Mouse (Mus musculus) hindbrain, postnatal 0 days (tissue): ENCODE data around the gene Slc26a1. TPM values are rescaled to one million over a fixed set of nuclear protein-coding genes. Genes with fewer than 3 reads are reported as not detected.

Experiments
- ATAC-seq: fragments of 200-750 bp; cut with Nextera tagmentation; 2 replicates; pipeline ENCODE4 v1.8.0; 2017; ENCODE audit warnings: mild to moderate bottlenecking, moderate TSS enrichment, moderate library complexity
- DNase-seq: peaks from one replicate; pipeline ENCODE4 v3.0.0-alpha.2; 2015; ENCODE audit warnings: low spot score
- H3K27ac ChIP-seq: fragments of 300-500 bp; sonication (generic); 2 replicates; pipeline ENCODE4 v1.5.1; 2014; ENCODE audit warnings: mild to moderate bottlenecking
- H3K27me3 ChIP-seq: fragments of 300-500 bp; sonication (generic); 2 replicates; pipeline ENCODE4 v1.6.1; 2014; ENCODE audit warnings: low read length, mixed read lengths; ENCODE audit not compliant: insufficient read depth
- H3K36me3 ChIP-seq: fragments of 300-500 bp; sonication (generic); 2 replicates; pipeline ENCODE4 v1.6.1; 2014; ENCODE audit warnings: low read length, mixed read lengths; ENCODE audit not compliant: insufficient read depth
- H3K4me1 ChIP-seq: fragments of 300-500 bp; sonication (generic); 2 replicates; pipeline ENCODE4 v1.6.1; 2014; ENCODE audit warnings: antibody characterized with exemption, low read length, mixed read lengths; ENCODE audit not compliant: insufficient read depth
- H3K4me2 ChIP-seq: fragments of 300-500 bp; sonication (generic); 2 replicates; pipeline ENCODE4 v1.6.1; 2014; ENCODE audit warnings: low read depth, mild to moderate bottlenecking, low read length, moderate library complexity, mixed read lengths
- H3K4me3 ChIP-seq: fragments of 300-500 bp; sonication (generic); 2 replicates; pipeline ENCODE4 v1.5.1; 2014; ENCODE audit warnings: low read length
- H3K9ac ChIP-seq: fragments of 300-500 bp; sonication (generic); replicated peaks from 2 replicates; pipeline ENCODE4 v1.6.1; 2014; ENCODE audit warnings: mild to moderate bottlenecking, low read length, moderate library complexity, mixed read lengths
- H3K9me3 ChIP-seq: fragments of 300-500 bp; sonication (generic); 2 replicates; pipeline ENCODE4 v1.6.1; 2016; ENCODE audit warnings: low read length, mixed read lengths
- CTCF ChIP-seq: IDR thresholded peaks from 2 replicates; pipeline ENCODE4 v1.5.1; 2016; ENCODE audit warnings: antibody characterized with exemption, control low read depth, low read depth
- WGBS: fragments of 180-500 bp; shearing (Covaris S2); extraction: QIAGEN DNeasy Blood & Tissue Kit; methylation state at CpG from one replicate; pipeline ENCODE4 v1.1.7; 2014; 5-methylcytosine and 5-hydroxymethylcytosine counted together
- polyA plus RNA-seq: library from polyadenylated mRNA; unstranded; fragments of >200 nt; fragmentation: Nextera tagmentation; extraction: Ambion mirVana; gene quantifications from 2 replicates; pipeline ENCODE4 v1.2.1, GENCODE M21; 2015
- total RNA-seq: library from RNA; depleted of rRNA; stranded (reverse); fragments of >200 nt; gene quantifications from 2 replicates; pipeline ENCODE4 v1.2.3, GENCODE M21; 2014; rRNA removed

The Slc26a1 gene
- total RNA-seq (6.3 and 12.6 TPM in 2 replicates), polyA plus RNA-seq (3.5 and 3.6 TPM in 2 replicates)

DNA sequence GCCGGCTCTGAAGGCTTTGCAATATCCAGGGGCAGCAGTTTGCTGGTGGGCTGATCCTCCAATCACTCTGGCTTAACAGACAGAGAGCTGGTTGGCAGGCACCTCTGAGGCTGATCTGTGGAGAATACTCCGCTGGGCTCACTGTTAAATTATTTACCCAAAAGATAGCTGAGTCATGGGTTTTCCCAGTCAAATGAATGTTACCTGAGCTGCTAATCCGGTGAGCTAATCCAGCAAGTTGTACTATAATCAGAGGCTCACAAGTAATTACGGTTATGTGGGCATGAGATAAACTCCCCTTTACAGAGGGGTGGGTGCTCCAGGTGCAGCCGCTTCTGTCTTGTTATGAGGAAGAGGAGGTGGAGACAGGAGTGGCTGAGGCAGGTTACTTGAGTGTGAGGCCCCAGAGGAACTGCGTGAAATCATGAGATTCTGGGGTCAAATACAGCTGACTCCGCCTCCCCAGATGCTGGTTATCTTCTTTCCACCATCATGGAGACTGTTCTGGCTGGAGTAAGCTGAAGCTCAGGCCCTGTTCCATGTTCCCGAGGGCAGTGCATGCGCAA, at the start of gene Slc26a1:
Slc26a1 (minus strand) TSS at position 319 of the 566 bp plus-strand sequence.
- H3K9me3 ChIP-seq, result no peaks in the 10 kb centered on the region
- DNase-seq (no peak), ATAC-seq (no peak)
- no peaks in the 10 kb centered on the region for H3K27me3 ChIP-seq
- no peak within 1 kb of the TSS for H3K4me3 ChIP-seq
- TF ChIP-seq CTCF, result no peak
- peaks cover 6% of the 10 kb centered on the region for H3K36me3 ChIP-seq
- no peak within 1 kb of the TSS for H3K4me2 ChIP-seq
- no peak within 1 kb of the TSS; the same call in 1 of the 2 replicates for H3K27ac ChIP-seq
- 0 out of 2 replicates have a peak within 1 kb of the TSS, but pooled peaks have one; percentile 17 for H3K9ac ChIP-seq
- H3K4me1 ChIP-seq, result peaks cover 7% of the 10 kb centered on the region; the same call in 1 of the 2 replicates
- 78% methylated on average over 9 of the region's 9 CpGs for WGBS

- no peak for TF ChIP-seq CTCF
- DNase-seq, result no peak
- Histone ChIP-seq H3K4me2 (no peak overlapping the region), H3K4me3 (no peak overlapping the region), H3K9ac (no peak overlapping the region), H3K27me3 (no peaks in the 10 kb centered on the region), H3K9me3 (no peaks in the 10 kb centered on the region), H3K27ac (no peak overlapping the region), H3K4me1 (no peaks in the 10 kb centered on the region), H3K36me3 (no peaks in the 10 kb centered on the region)
- ATAC-seq, result no peak
- WGBS, result 64% methylated on average over 2 of the region's 2 CpGs
Measured at GRCm38 (mm10) chr5:108724006-108724405, 48.6 kb upstream of the Slc26a1 start.

GRCm38 (mm10) chr5:108719761-108720160, 44.4 kb upstream of the Slc26a1 start:
- H3K9ac ChIP-seq, result no peak overlapping the region
- ATAC-seq (no peak), DNase-seq (no peak)
- H3K9me3 ChIP-seq, result no peaks in the 10 kb centered on the region
- no peaks in the 10 kb centered on the region for H3K36me3 ChIP-seq
- TF ChIP-seq CTCF, result no peak
- H3K4me1 ChIP-seq, result no peaks in the 10 kb centered on the region
- no peaks in the 10 kb centered on the region for H3K27me3 ChIP-seq
- no peak overlapping the region for H3K4me2 ChIP-seq
- 66% methylated on average over 7 of the region's 7 CpGs for WGBS
- no peak overlapping the region for H3K27ac ChIP-seq
- H3K4me3 ChIP-seq, result no peak overlapping the region

DNA sequence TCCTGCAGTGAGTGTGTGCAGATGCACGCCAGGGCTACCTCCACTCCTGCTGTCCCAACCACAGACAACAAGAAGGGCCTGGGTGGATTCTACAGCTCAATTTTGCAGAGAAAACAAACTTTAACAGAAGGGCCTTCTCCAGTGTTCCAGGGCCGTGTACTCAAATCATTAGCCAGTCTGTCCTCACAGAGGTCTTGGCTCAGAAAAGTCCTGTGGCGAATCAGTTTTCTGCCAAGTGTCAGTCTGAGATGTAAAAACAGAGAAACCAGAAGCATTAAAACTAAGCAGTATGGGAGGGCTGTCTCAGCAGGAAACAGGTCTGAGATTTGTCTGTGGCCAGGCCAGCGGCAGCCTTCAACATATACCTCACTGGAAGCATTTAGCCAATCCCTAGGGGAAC, 42.7 kb upstream of the Slc26a1 start:
- no peak for TF ChIP-seq CTCF
- peak; percentile 66 for DNase-seq
- Histone ChIP-seq H3K27ac (peak overlapping the region; percentile 41; the same call in 1 of the 2 replicates), H3K4me1 (no peaks in the 10 kb centered on the region), H3K36me3 (no peaks in the 10 kb centered on the region), H3K4me3 (no peak overlapping the region), H3K9me3 (no peaks in the 10 kb centered on the region), H3K27me3 (no peaks in the 10 kb centered on the region), H3K9ac (no peak overlapping the region), H3K4me2 (no peak overlapping the region)
- peak; percentile 39; the same call in 1 of the 2 replicates for ATAC-seq
- 27% methylated on average over 4 of the region's 4 CpGs for WGBS

DNA sequence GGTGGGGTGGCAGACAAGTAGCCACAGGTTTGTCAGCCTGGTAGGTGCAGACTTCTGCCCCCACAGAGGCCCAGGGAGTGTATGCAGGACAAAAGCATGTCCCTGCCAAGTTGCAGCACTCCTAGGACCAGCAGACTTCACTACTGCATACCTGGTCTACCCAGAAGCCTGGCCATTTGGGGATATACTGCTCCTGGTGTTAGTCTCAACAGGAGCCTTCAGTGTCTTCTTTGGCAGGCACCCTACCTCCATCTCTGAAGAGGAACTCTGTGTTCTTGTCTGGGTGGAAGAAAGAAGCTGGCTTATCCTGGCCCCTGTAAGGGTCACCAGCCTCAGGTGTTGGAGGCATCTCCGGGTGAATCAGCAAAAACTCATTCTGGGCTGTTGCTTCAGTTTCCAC, 40.6 kb upstream of the Slc26a1 start:
- no peak overlapping the region for H3K4me3 ChIP-seq
- DNase-seq (no peak), ATAC-seq (no peak)
- H3K36me3 ChIP-seq, result no peaks in the 10 kb centered on the region
- no peaks in the 10 kb centered on the region for H3K27me3 ChIP-seq
- TF ChIP-seq CTCF, result no peak
- H3K9me3 ChIP-seq, result no peaks in the 10 kb centered on the region
- no peak overlapping the region for H3K4me2 ChIP-seq
- 79% methylated on average over 1 of the region's 1 CpGs for WGBS
- H3K4me1 ChIP-seq, result no peaks in the 10 kb centered on the region
- no peak overlapping the region for H3K27ac ChIP-seq
- no peak overlapping the region for H3K9ac ChIP-seq

DNA sequence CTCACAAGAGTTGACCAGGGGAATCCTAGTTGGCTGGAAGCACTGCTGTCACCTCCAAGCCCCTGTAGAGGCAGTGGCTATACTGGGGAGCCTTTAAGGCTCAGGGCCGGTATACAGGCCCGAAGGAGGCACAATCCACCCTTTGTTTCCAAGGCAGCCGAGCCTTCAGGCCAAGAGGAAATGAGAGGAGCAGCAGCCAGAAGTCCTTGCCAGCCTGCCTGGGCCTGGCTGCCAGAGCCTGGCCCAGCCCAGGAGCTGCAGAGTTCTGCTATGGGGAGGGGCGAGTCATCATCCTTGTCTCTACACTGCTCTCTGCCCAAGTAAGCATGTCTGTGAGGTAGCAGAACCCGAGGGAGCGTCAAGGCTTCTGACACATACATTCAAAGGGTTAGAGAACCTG, 38.8 kb upstream of the Slc26a1 start:
- 40% methylated on average over 6 of the region's 6 CpGs for WGBS

DNA sequence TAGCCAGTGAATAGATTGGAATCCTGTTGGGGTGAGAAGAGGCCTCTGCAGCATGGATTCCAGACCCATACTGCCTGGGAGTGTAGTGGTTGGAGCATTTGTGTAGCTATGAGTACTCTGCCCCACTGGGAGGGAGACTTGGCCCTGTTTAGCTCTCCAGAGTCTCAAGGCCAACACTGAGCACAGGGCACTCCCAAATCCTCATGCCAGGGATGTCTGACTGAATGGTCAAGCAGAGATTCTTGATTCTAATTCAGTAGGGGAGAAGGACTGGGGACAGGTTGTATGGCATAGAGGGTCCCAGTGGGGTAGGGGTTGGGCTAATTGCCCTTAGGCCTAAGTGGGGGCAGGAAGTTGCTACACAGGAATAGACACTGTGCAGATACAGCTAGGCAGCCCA, 38.3 kb upstream of the Slc26a1 start:
- H3K36me3 ChIP-seq, result no peaks in the 10 kb centered on the region
- no peak overlapping the region for H3K4me2 ChIP-seq
- H3K4me3 ChIP-seq, result no peak overlapping the region
- H3K27me3 ChIP-seq, result no peaks in the 10 kb centered on the region
- no peaks in the 10 kb centered on the region for H3K4me1 ChIP-seq
- peak; percentile 28; the same call in 1 of the 2 replicates for ATAC-seq
- H3K9ac ChIP-seq, result no peak overlapping the region
- H3K27ac ChIP-seq, result peak overlapping the region; percentile 54; the same call in 1 of the 2 replicates
- H3K9me3 ChIP-seq, result no peaks in the 10 kb centered on the region
- TF ChIP-seq CTCF, result no peak
- no peak for DNase-seq

More for the DNA sequence above, 38.8 kb upstream of the Slc26a1 start:
- no peaks in the 10 kb centered on the region for H3K9me3 ChIP-seq
- ATAC-seq (peak; percentile 89), DNase-seq (peak; percentile 76)
- no peak for TF ChIP-seq CTCF
- H3K4me2 ChIP-seq, result no peak overlapping the region
- no peaks in the 10 kb centered on the region for H3K4me1 ChIP-seq
- no peak overlapping the region for H3K4me3 ChIP-seq
- H3K36me3 ChIP-seq, result no peaks in the 10 kb centered on the region
- no peaks in the 10 kb centered on the region for H3K27me3 ChIP-seq
- no peak overlapping the region for H3K9ac ChIP-seq
- peak overlapping the region; percentile 54; the same call in 1 of the 2 replicates for H3K27ac ChIP-seq
